Mouse (Mus musculus) fibroblast of lung, adult 2 months (primary cell): ENCODE data around the gene Olfr325.
"Not testable (repeated sequence)": the region's sequence is repeated elsewhere in the genome, so short reads cannot be mapped to it uniquely, and the experiment has no call there.

Experiments used
- DNase-seq: peaks from one replicate; pipeline ENCODE4 v3.0.0-alpha.2; 2011; ENCODE audit warnings: low read depth

Gene Olfr325

GRCm38 (mm10) chr11:58577430-58577829 lies at the start of gene Olfr325:
Gene Olfr325 (plus strand): TSS chr11:58577730.
- DNase-seq = no peak

- DNase-seq = not testable (repeated sequence)
Observed at GRCm38 (mm10) chr11:58534736-58535135, 42.8 kb upstream of the Olfr325 start, which contains the start of gene Olfr330. Gene Olfr330 (minus strand): TSS chr11:58534836.

- DNase-seq = no peak
Observed at GRCm38 (mm10) chr11:58546322-58546721, 31.2 kb upstream of the Olfr325 start, which contains the start of gene Olfr329-ps. Gene Olfr329-ps (minus strand): TSS chr11:58546422.

- no peak for DNase-seq
Observed at GRCm38 (mm10) chr11:58555536-58555935, 22.0 kb upstream of the Olfr325 start, which contains the start of gene Olfr328. Gene Olfr328 (minus strand): TSS chr11:58555636.

GRCm38 (mm10) chr11:58570405-58570804 lies 7.1 kb upstream of the Olfr325 start, which contains the start of gene Olfr224:
Gene Olfr224 (minus strand): TSS chr11:58570553.
- DNase-seq = no peak

GRCm38 (mm10) chr11:58578636-58579035 lies 1.1 kb downstream of the Olfr325 start:
- no peak for DNase-seq

GRCm38 (mm10) chr11:58587898-58588348 lies 10.4 kb downstream of the Olfr325 start:
- DNase-seq = no peak

GRCm38 (mm10) chr11:58588620-58589250 lies 11.2 kb downstream of the Olfr325 start:
- DNase-seq = no peak

- DNase-seq = no peak
Observed at GRCm38 (mm10) chr11:58594814-58595213, 17.3 kb downstream of the Olfr325 start, which contains the start of gene Olfr324. Gene Olfr324 (plus strand): TSS chr11:58595114.

- DNase-seq = no peak
Observed at GRCm38 (mm10) chr11:58597837-58598236, 20.3 kb downstream of the Olfr325 start.

GRCm38 (mm10) chr11:58602062-58602461 lies 24.5 kb downstream of the Olfr325 start:
- DNase-seq = no peak

- DNase-seq = no peak
Observed at GRCm38 (mm10) chr11:58602800-58603560, 25.4 kb downstream of the Olfr325 start.

GRCm38 (mm10) chr11:58604688-58605087 lies 27.2 kb downstream of the Olfr325 start:
- no peak for DNase-seq

GRCm38 (mm10) chr11:58605228-58605627 lies 27.7 kb downstream of the Olfr325 start:
- no peak for DNase-seq

GRCm38 (mm10) chr11:58606177-58606919 lies 28.8 kb downstream of the Olfr325 start:
- DNase-seq = no peak

GRCm38 (mm10) chr11:58607030-58607429 lies 29.5 kb downstream of the Olfr325 start:
- no peak for DNase-seq

GRCm38 (mm10) chr11:58613359-58613758 lies 35.8 kb downstream of the Olfr325 start:
- DNase-seq = no peak

- DNase-seq = no peak
Observed at GRCm38 (mm10) chr11:58614526-58614925, 37.0 kb downstream of the Olfr325 start.

GRCm38 (mm10) chr11:58615975-58616374 lies 38.4 kb downstream of the Olfr325 start, which contains the start of gene 2210407C18Rik:
Gene 2210407C18Rik (minus strand): TSS chr11:58616075.
- DNase-seq = no peak

GRCm38 (mm10) chr11:58618369-58618768 lies 40.8 kb downstream of the Olfr325 start:
- DNase-seq = no peak

GRCm38 (mm10) chr11:58618793-58619192 lies 41.3 kb downstream of the Olfr325 start:
- no peak for DNase-seq

GRCm38 (mm10) chr11:58626146-58626545 lies 48.6 kb downstream of the Olfr325 start:
- no peak for DNase-seq
